Mouse (Mus musculus) limb, embryonic 15.5 days (tissue): Measurements from ENCODE around the gene Mlh1. TPM values are rescaled to one million over a fixed set of nuclear protein-coding genes. Genes with fewer than 3 reads are reported as not detected.

Experiments
- ATAC-seq: fragments of 200-750 bp; cut with Nextera tagmentation; 2 replicates; pipeline ENCODE4 v1.8.0; 2017; ENCODE audit warnings: low read depth, moderate TSS enrichment; ENCODE audit not compliant: insufficient number of reproducible peaks, low FRiP score, low TSS enrichment
- H3K27ac ChIP-seq: fragments of 300-500 bp; sonication (generic); 2 replicates; pipeline ENCODE4 v1.5.1; 2015; ENCODE audit warnings: moderate library complexity, mild to moderate bottlenecking, inconsistent platforms
- H3K27me3 ChIP-seq: fragments of 300-500 bp; sonication (generic); 2 replicates; pipeline ENCODE4 v1.6.1; 2015; ENCODE audit warnings: inconsistent platforms
- H3K36me3 ChIP-seq: fragments of 300-500 bp; sonication (generic); 2 replicates; pipeline ENCODE4 v1.6.1; 2015; ENCODE audit warnings: inconsistent platforms
- H3K4me1 ChIP-seq: fragments of 300-500 bp; sonication (generic); 2 replicates; pipeline ENCODE4 v1.6.1; 2015; ENCODE audit warnings: inconsistent platforms
- H3K4me2 ChIP-seq: fragments of 300-500 bp; sonication (generic); 2 replicates; pipeline ENCODE4 v1.6.1; 2015; ENCODE audit warnings: mild to moderate bottlenecking, inconsistent platforms
- H3K4me3 ChIP-seq: fragments of 300-500 bp; sonication (generic); 2 replicates; pipeline ENCODE4 v1.5.1; 2015; ENCODE audit warnings: mild to moderate bottlenecking, inconsistent platforms
- H3K9ac ChIP-seq: fragments of 300-500 bp; sonication (generic); 2 replicates; pipeline ENCODE4 v1.6.1; 2015; ENCODE audit warnings: inconsistent platforms
- H3K9me3 ChIP-seq: fragments of 300-500 bp; sonication (generic); 2 replicates; pipeline ENCODE4 v1.6.1; 2016; ENCODE audit warnings: inconsistent platforms
- WGBS: fragments of 180-500 bp; shearing (Covaris S2); methylation state at CpG from one replicate; pipeline ENCODE4 v1.1.7; 2015; 5-methylcytosine and 5-hydroxymethylcytosine counted together
- polyA plus RNA-seq: library from polyadenylated mRNA; unstranded; fragments of >200 nt; fragmentation: Nextera tagmentation; extraction: Ambion mirVana; gene quantifications from 2 replicates; pipeline ENCODE4 v1.2.1, GENCODE M21; 2015

Gene Mlh1
- polyA plus RNA-seq, 1 experiment from 2014 or later = 32.2 TPM

GRCm38 (mm10) chr9:111285061-111285460 lies 13.5 kb upstream of the Mlh1 start:
- Histone ChIP-seq H3K9ac (no peak overlapping the region), H3K9me3 (no peaks in the 10 kb centered on the region), H3K4me1 (peaks cover 6% of the 10 kb centered on the region; the same call in 1 of the 2 replicates), H3K4me3 (no peak overlapping the region), H3K4me2 (no peak overlapping the region), H3K36me3 (no peaks in the 10 kb centered on the region), H3K27ac (no peak overlapping the region), H3K27me3 (no peaks in the 10 kb centered on the region)
- 47% methylated on average over 3 of the region's 3 CpGs for WGBS
- ATAC-seq = no peak

- Histone ChIP-seq H3K9ac (no peak overlapping the region), H3K4me2 (peak overlapping the region; percentile 37), H3K9me3 (no peaks in the 10 kb centered on the region), H3K27ac (no peak overlapping the region), H3K27me3 (no peaks in the 10 kb centered on the region), H3K4me3 (peak overlapping the region; percentile 17), H3K36me3 (peaks cover 26% of the 10 kb centered on the region), H3K4me1 (peaks cover 27% of the 10 kb centered on the region)
- 43% methylated on average over 1 of the region's 1 CpGs for WGBS
- no peak for ATAC-seq
Observed at GRCm38 (mm10) chr9:111275156-111275555, 3.6 kb upstream of the Mlh1 start.

GRCm38 (mm10) chr9:111273958-111274357 lies 2.4 kb upstream of the Mlh1 start:
- no peaks in the 10 kb centered on the region for H3K9me3 ChIP-seq
- H3K27ac ChIP-seq = no peak overlapping the region
- no peak for ATAC-seq
- no peaks in the 10 kb centered on the region for H3K27me3 ChIP-seq
- peaks cover 17% of the 10 kb centered on the region for H3K36me3 ChIP-seq
- peaks cover 28% of the 10 kb centered on the region for H3K4me1 ChIP-seq
- 0 out of 2 replicates have a peak overlapping the region, but pooled peaks have one; percentile 83 for H3K4me3 ChIP-seq
- no peak overlapping the region for H3K9ac ChIP-seq
- H3K4me2 ChIP-seq = peak overlapping the region; percentile 63
- 73% methylated on average over 1 of the region's 1 CpGs for WGBS

GRCm38 (mm10) chr9:111272996-111273785 lies 1.6 kb upstream of the Mlh1 start:
- H3K27ac ChIP-seq = no peak overlapping the region
- peak overlapping the region; percentile 83 for H3K4me3 ChIP-seq
- WGBS = 61% methylated on average over 15 of the region's 15 CpGs
- no peaks in the 10 kb centered on the region for H3K27me3 ChIP-seq
- H3K9me3 ChIP-seq = no peaks in the 10 kb centered on the region
- peaks cover 28% of the 10 kb centered on the region for H3K4me1 ChIP-seq
- peak overlapping the region; percentile 72 for H3K9ac ChIP-seq
- no peak for ATAC-seq
- peak overlapping the region; percentile 63 for H3K4me2 ChIP-seq
- peaks cover 9% of the 10 kb centered on the region for H3K36me3 ChIP-seq

GRCm38 (mm10) chr9:111272356-111272755 lies 765 bp upstream of the Mlh1 start:
- Histone ChIP-seq H3K36me3 (peaks cover 11% of the 10 kb centered on the region), H3K4me3 (peak overlapping the region; percentile 83), H3K9me3 (no peaks in the 10 kb centered on the region), H3K27ac (peak overlapping the region; percentile 97), H3K4me1 (peaks cover 28% of the 10 kb centered on the region), H3K9ac (peak overlapping the region; percentile 72), H3K4me2 (peak overlapping the region; percentile 63), H3K27me3 (no peaks in the 10 kb centered on the region)
- ATAC-seq = no peak
- WGBS = 6% methylated on average over 19 of the region's 19 CpGs

- Histone ChIP-seq H3K27me3 (no peaks in the 10 kb centered on the region), H3K27ac (peak overlapping the region; percentile 95), H3K36me3 (peaks cover 19% of the 10 kb centered on the region), H3K9me3 (no peaks in the 10 kb centered on the region), H3K4me3 (peak overlapping the region; percentile 83), H3K9ac (peak overlapping the region; percentile 74), H3K4me1 (peaks cover 28% of the 10 kb centered on the region), H3K4me2 (peak overlapping the region; percentile 56)
- under 1% methylated on average over 32 of the region's 32 CpGs for WGBS
- ATAC-seq = peak; percentile 46; the same call in 1 of the 2 replicates
Observed at GRCm38 (mm10) chr9:111271056-111271433, 546 bp downstream of the Mlh1 start.

- H3K27ac ChIP-seq = peak overlapping the region; percentile 95
- peaks cover 28% of the 10 kb centered on the region for H3K4me1 ChIP-seq
- H3K9ac ChIP-seq = peak overlapping the region; percentile 74
- H3K27me3 ChIP-seq = no peaks in the 10 kb centered on the region
- peak overlapping the region; percentile 56 for H3K4me2 ChIP-seq
- H3K9me3 ChIP-seq = no peaks in the 10 kb centered on the region
- peak overlapping the region; percentile 83 for H3K4me3 ChIP-seq
- peaks cover 20% of the 10 kb centered on the region for H3K36me3 ChIP-seq
- 16% methylated on average over 5 of the region's 5 CpGs for WGBS
- no peak for ATAC-seq
Observed at GRCm38 (mm10) chr9:111270606-111271005, 985 bp downstream of the Mlh1 start.

GRCm38 (mm10) chr9:111267998-111268397 lies 3.6 kb downstream of the Mlh1 start:
- Histone ChIP-seq H3K36me3 (peaks cover 29% of the 10 kb centered on the region), H3K4me3 (no peak overlapping the region), H3K4me2 (no peak overlapping the region), H3K9me3 (no peaks in the 10 kb centered on the region), H3K27me3 (no peaks in the 10 kb centered on the region), H3K9ac (no peak overlapping the region), H3K27ac (no peak overlapping the region), H3K4me1 (peaks cover 9% of the 10 kb centered on the region; the same call in 1 of the 2 replicates)
- no peak for ATAC-seq
- 91% methylated on average over 2 of the region's 2 CpGs for WGBS

GRCm38 (mm10) chr9:111261356-111261755 lies 10.2 kb downstream of the Mlh1 start:
- no peak for ATAC-seq
- WGBS = 81% methylated on average over 4 of the region's 4 CpGs
- H3K27me3 ChIP-seq = no peaks in the 10 kb centered on the region
- no peak overlapping the region for H3K9ac ChIP-seq
- H3K36me3 ChIP-seq = peaks cover 49% of the 10 kb centered on the region
- 0 out of 2 replicates have a peak, but pooled peaks cover 10% of the 10 kb centered on the region for H3K4me1 ChIP-seq
- H3K4me2 ChIP-seq = no peak overlapping the region
- no peak overlapping the region for H3K27ac ChIP-seq
- no peaks in the 10 kb centered on the region for H3K9me3 ChIP-seq
- H3K4me3 ChIP-seq = no peak overlapping the region

- Histone ChIP-seq H3K4me1 (0 out of 2 replicates have a peak, but pooled peaks cover 10% of the 10 kb centered on the region), H3K9me3 (no peaks in the 10 kb centered on the region), H3K4me3 (no peak overlapping the region), H3K27ac (peak overlapping the region; percentile 50; the same call in 1 of the 2 replicates), H3K9ac (no peak overlapping the region), H3K4me2 (no peak overlapping the region), H3K27me3 (no peaks in the 10 kb centered on the region), H3K36me3 (peaks cover 52% of the 10 kb centered on the region)
- WGBS = 15% methylated on average over 1 of the region's 1 CpGs
- ATAC-seq = no peak
Observed at GRCm38 (mm10) chr9:111260360-111260985, 11.1 kb downstream of the Mlh1 start.

- no peak overlapping the region for H3K27ac ChIP-seq
- H3K4me1 ChIP-seq = no peaks in the 10 kb centered on the region
- no peak overlapping the region for H3K9ac ChIP-seq
- H3K27me3 ChIP-seq = no peaks in the 10 kb centered on the region
- no peak overlapping the region for H3K4me3 ChIP-seq
- H3K9me3 ChIP-seq = no peaks in the 10 kb centered on the region
- peaks cover 77% of the 10 kb centered on the region for H3K36me3 ChIP-seq
- ATAC-seq = no peak
- WGBS = 76% methylated on average over 7 of the region's 7 CpGs
- H3K4me2 ChIP-seq = no peak overlapping the region
Observed at GRCm38 (mm10) chr9:111252161-111252869, 19.3 kb downstream of the Mlh1 start.
